In genomic region chr2:156202848-156203437, GRCm38 (mm10) we compare ENCODE assay signal across 9 mouse cellular contexts. TPM values are rescaled to one million over a fixed set of nuclear protein-coding genes. Genes with fewer than 3 reads are reported as not detected.
DNase-seq lines count a peak whose midpoint lies in the region; ATAC-seq lines count a peak whose summit lies in the region.
"Had no signal": no experiment of that assay in that cellular context is flagged by ENCODE, and none has a peak within 500 bp of the region (broad histone marks: within the 10 kb centered on the region; RNA-seq: fewer than 3 reads in every experiment).

No protein-coding gene starts in this region.

- peaks cover 20% of the 10 kb centered on the region; the same call in 1 of the 2 replicates for H3K36me3 ChIP-seq in liver, embryonic 15.5 days (replicated peaks)

- H3K27me3 ChIP-seq in liver, embryonic 15.5 days, result no peaks in the 10 kb centered on the region

- H3K9ac ChIP-seq in liver, embryonic 15.5 days, result no peak overlapping the region

- H3K4me1 ChIP-seq in brown adipose tissue, adult 24 weeks (ENCODE audit: control insufficient read depth, insufficient read depth, insufficient read length, low read length), result peaks cover 25% of the 10 kb centered on the region
- H3K4me1 ChIP-seq in liver, embryonic 15.5 days (replicated peaks), result peaks cover 29% of the 10 kb centered on the region

- H3K9me3 ChIP-seq in liver, embryonic 15.5 days (replicated peaks), result no peaks in the 10 kb centered on the region
- H3K9me3 ChIP-seq: G1E had no signal

- H3K4me3 ChIP-seq in brown adipose tissue, adult 24 weeks (ENCODE audit: insufficient read depth, low read depth, low read length), result no peak overlapping the region
- H3K4me3 ChIP-seq in liver, embryonic 15.5 days (replicated peaks), result no peak overlapping the region

- peak; percentile 56 for DNase-seq in layer of hippocampus, adult 11-12 months (ENCODE audit: low spot score)
- no peak for DNase-seq in layer of hippocampus, adult 9-10 months (ENCODE audit: low spot score)
- peak; percentile 41 for DNase-seq in gastrocnemius, postnatal 25 days
- peak; percentile 79 for DNase-seq in kidney, adult 18-20 months
- peak; percentile 33 to 34 for DNase-seq in right cerebral cortex, postnatal 36 days (ENCODE audit: low spot score in 2 of 2)
- no peak for DNase-seq in T-cell, adult 2 months (ENCODE audit: low spot score)

- 67% methylated on average over 3 of the region's 3 CpGs for WGBS in liver, embryonic 15.5 days (ENCODE audit: insufficient replicate concordance)

- H3K27ac ChIP-seq in brown adipose tissue, adult 24 weeks (replicated peaks; ENCODE audit: low read depth, low read length), result peak overlapping the region; percentile 77
- H3K27ac ChIP-seq in liver, embryonic 15.5 days (replicated peaks), result 0 out of 2 replicates have a peak overlapping the region, but pooled peaks have one; percentile 38

- no peak overlapping the region for H3K4me2 ChIP-seq in liver, embryonic 15.5 days

- 0 out of 2 replicates have a peak, but pooled peaks have one; percentile 25 for ATAC-seq in liver, embryonic 15.5 days (ENCODE audit: insufficient read depth)

RNA-seq across cellular contexts. Expression of gene Phf20, which starts 6.7 kb away (rescaled TPM):
- polyA plus RNA-seq in brown adipose tissue, adult 24 weeks (2012; ENCODE audit: insufficient read depth, insufficient read length, missing spikeins), result 9.1 and 17.5 TPM in 2 replicates
- 10 to 100 TPM; 20.1 to 20.8 TPM for total RNA-seq in gastrocnemius, postnatal 25 days (2021)
- polyA plus RNA-seq in liver, embryonic 15.5 days (2015; fragmentation: Nextera tagmentation; extraction: Ambion mirVana), result 10.8 and 14.7 TPM in 2 replicates

RNA-seq across cellular contexts. Expression of gene Rbm39, which starts 22.9 kb away (rescaled TPM):
- polyA plus RNA-seq in brown adipose tissue, adult 24 weeks (2012; ENCODE audit: insufficient read depth, insufficient read length, missing spikeins), result 113 and 143 TPM in 2 replicates
- total RNA-seq in gastrocnemius, postnatal 25 days (2021), result 10 to 100 TPM; 95.5 to 96.8 TPM
- 207 and 223 TPM in 2 replicates for polyA plus RNA-seq in liver, embryonic 15.5 days (2015; fragmentation: Nextera tagmentation; extraction: Ambion mirVana)

RNA-seq across cellular contexts. Expression of gene Nfs1, which starts 59.0 kb away (rescaled TPM):
- 107 and 161 TPM in 2 replicates for polyA plus RNA-seq in brown adipose tissue, adult 24 weeks (2012; ENCODE audit: insufficient read depth, insufficient read length, missing spikeins)
- total RNA-seq in gastrocnemius, postnatal 25 days (2021), result 10 to 100 TPM; 74.2 to 80.6 TPM
- 50.7 and 52.3 TPM in 2 replicates for polyA plus RNA-seq in liver, embryonic 15.5 days (2015; fragmentation: Nextera tagmentation; extraction: Ambion mirVana)

RNA-seq across cellular contexts. Expression of gene Romo1, which starts 59.1 kb away (rescaled TPM):
- 723 and 898 TPM in 2 replicates for polyA plus RNA-seq in brown adipose tissue, adult 24 weeks (2012; ENCODE audit: insufficient read depth, insufficient read length, missing spikeins)
- total RNA-seq in gastrocnemius, postnatal 25 days (2021), result 100 to 1,000 TPM; 206 to 210 TPM
- 159 and 192 TPM in 2 replicates for polyA plus RNA-seq in liver, embryonic 15.5 days (2015; fragmentation: Nextera tagmentation; extraction: Ambion mirVana)

Comparison
In these comparisons a context has a peak if more than half of its experiments do, and no peak if none do; other contexts are left out.
1. DNase-seq: peak in layer of hippocampus, adult 11-12 months (single experiment), gastrocnemius, postnatal 25 days (single experiment), kidney, adult 18-20 months (single experiment) and right cerebral cortex, postnatal 36 days (2 of 2); none in layer of hippocampus, adult 9-10 months (single experiment) and T-cell, adult 2 months (single experiment).